Mouse (Mus musculus): ENCODE measurements at regions not wholly inside any gene's neighbourhood (a gene's known extent, or its start where the extent isn't known, plus 50 kb on each side); places are given as distances from the start of the nearest gene placed in this dataset.

GRCm38 (mm10) chr15:5693810-5694209 lies 449.8 kb upstream of the Ptger4 start:
- no peak for ATAC-seq
- Histone ChIP-seq H3K36me3 (ENCODE audit: control insufficient read depth, insufficient read depth) (no peaks in the 10 kb centered on the region), H3K4me1 (replicated peaks; ENCODE audit: control insufficient read depth, insufficient read depth, low read length) (no peaks in the 10 kb centered on the region), H3K4me2 (replicated peaks; ENCODE audit: low read depth) (no peak overlapping the region), H3K9ac (ENCODE audit: low read depth, low read length) (no peak overlapping the region), H3K9me3 (ENCODE audit: control insufficient read depth) (no peaks in the 10 kb centered on the region), H3K4me3 (ENCODE audit: low read depth, low read length) (no peak overlapping the region), H3K27me3 (replicated peaks; ENCODE audit: control insufficient read depth, insufficient read depth, low read length) (no peaks in the 10 kb centered on the region), H3K27ac (ENCODE audit: low read depth, low read length) (no peak overlapping the region)
- 89% methylated on average over 1 of the region's 1 CpGs for WGBS
- no peak for TF ChIP-seq CTCF (IDR thresholded peaks at IDR 0.05; ENCODE audit: low read depth)

GRCm38 (mm10) chr15:5695015-5695414 lies 451.0 kb upstream of the Ptger4 start:
- 73% methylated on average over 3 of the region's 3 CpGs for WGBS
- ATAC-seq = no peak
- Histone ChIP-seq H3K27me3 (replicated peaks; ENCODE audit: control insufficient read depth, insufficient read depth, low read length) (no peaks in the 10 kb centered on the region), H3K9me3 (ENCODE audit: control insufficient read depth) (no peaks in the 10 kb centered on the region), H3K36me3 (ENCODE audit: control insufficient read depth, insufficient read depth) (no peaks in the 10 kb centered on the region), H3K4me3 (ENCODE audit: low read depth, low read length) (no peak overlapping the region), H3K27ac (ENCODE audit: low read depth, low read length) (no peak overlapping the region), H3K4me2 (replicated peaks; ENCODE audit: low read depth) (no peak overlapping the region), H3K9ac (ENCODE audit: low read depth, low read length) (no peak overlapping the region), H3K4me1 (replicated peaks; ENCODE audit: control insufficient read depth, insufficient read depth, low read length) (no peaks in the 10 kb centered on the region)
- no peak for TF ChIP-seq CTCF (IDR thresholded peaks at IDR 0.05; ENCODE audit: low read depth)

- Histone ChIP-seq H3K27me3 (replicated peaks; ENCODE audit: control insufficient read depth, insufficient read depth, low read length) (no peaks in the 10 kb centered on the region), H3K36me3 (ENCODE audit: control insufficient read depth, insufficient read depth) (no peaks in the 10 kb centered on the region), H3K27ac (ENCODE audit: low read depth, low read length) (no peak overlapping the region), H3K9me3 (ENCODE audit: control insufficient read depth) (0 out of 2 replicates have a peak, but pooled peaks cover 2% of the 10 kb centered on the region), H3K9ac (ENCODE audit: low read depth, low read length) (no peak overlapping the region), H3K4me1 (replicated peaks; ENCODE audit: control insufficient read depth, insufficient read depth, low read length) (no peaks in the 10 kb centered on the region), H3K4me2 (replicated peaks; ENCODE audit: low read depth) (no peak overlapping the region), H3K4me3 (ENCODE audit: low read depth, low read length) (no peak overlapping the region)
- WGBS = 80% methylated on average over 5 of the region's 5 CpGs
- no peak for TF ChIP-seq CTCF (IDR thresholded peaks at IDR 0.05; ENCODE audit: low read depth)
- ATAC-seq = no peak
Measured at GRCm38 (mm10) chr15:5708454-5708853, 464.5 kb upstream of the Ptger4 start.

GRCm38 (mm10) chr15:5740658-5741057 lies 496.7 kb upstream of the Ptger4 start:
- Histone ChIP-seq H3K27ac (ENCODE audit: low read depth, low read length) (no peak overlapping the region), H3K27me3 (replicated peaks; ENCODE audit: control insufficient read depth, insufficient read depth, low read length) (no peaks in the 10 kb centered on the region), H3K4me3 (ENCODE audit: low read depth, low read length) (no peak overlapping the region), H3K9ac (ENCODE audit: low read depth, low read length) (no peak overlapping the region), H3K36me3 (ENCODE audit: control insufficient read depth, insufficient read depth) (no peaks in the 10 kb centered on the region), H3K4me1 (replicated peaks; ENCODE audit: control insufficient read depth, insufficient read depth, low read length) (no peaks in the 10 kb centered on the region), H3K9me3 (ENCODE audit: control insufficient read depth) (no peaks in the 10 kb centered on the region), H3K4me2 (replicated peaks; ENCODE audit: low read depth) (no peak overlapping the region)
- ATAC-seq = peak; percentile 63; the same call in 1 of the 2 replicates
- TF ChIP-seq CTCF (IDR thresholded peaks at IDR 0.05; ENCODE audit: low read depth) = no peak
- WGBS = 5% methylated on average over 1 of the region's 1 CpGs

- no peaks in the 10 kb centered on the region for H3K36me3 ChIP-seq (ENCODE audit: control insufficient read depth, insufficient read depth)
- ATAC-seq = no peak
- no peak for TF ChIP-seq CTCF (IDR thresholded peaks at IDR 0.05; ENCODE audit: low read depth)
- no peak overlapping the region for H3K27ac ChIP-seq (ENCODE audit: low read depth, low read length)
- no peaks in the 10 kb centered on the region for H3K9me3 ChIP-seq (ENCODE audit: control insufficient read depth)
- H3K4me3 ChIP-seq (ENCODE audit: low read depth, low read length) = no peak overlapping the region
- no peak overlapping the region for H3K9ac ChIP-seq (ENCODE audit: low read depth, low read length)
- H3K27me3 ChIP-seq (replicated peaks; ENCODE audit: control insufficient read depth, insufficient read depth, low read length) = no peaks in the 10 kb centered on the region
- H3K4me1 ChIP-seq (replicated peaks; ENCODE audit: control insufficient read depth, insufficient read depth, low read length) = no peaks in the 10 kb centered on the region
- 84% methylated on average over 5 of the region's 5 CpGs for WGBS
- no peak overlapping the region for H3K4me2 ChIP-seq (replicated peaks; ENCODE audit: low read depth)
Measured at GRCm38 (mm10) chr15:5743893-5744292, 499.9 kb upstream of the Ptger4 start.

- Histone ChIP-seq H3K4me1 (replicated peaks; ENCODE audit: control insufficient read depth, insufficient read depth, low read length) (no peaks in the 10 kb centered on the region), H3K4me2 (replicated peaks; ENCODE audit: low read depth) (no peak overlapping the region), H3K9ac (ENCODE audit: low read depth, low read length) (no peak overlapping the region), H3K27me3 (replicated peaks; ENCODE audit: control insufficient read depth, insufficient read depth, low read length) (no peaks in the 10 kb centered on the region), H3K36me3 (ENCODE audit: control insufficient read depth, insufficient read depth) (no peaks in the 10 kb centered on the region), H3K27ac (ENCODE audit: low read depth, low read length) (no peak overlapping the region), H3K9me3 (ENCODE audit: control insufficient read depth) (no peaks in the 10 kb centered on the region), H3K4me3 (ENCODE audit: low read depth, low read length) (no peak overlapping the region)
- no peak for TF ChIP-seq CTCF (IDR thresholded peaks at IDR 0.05; ENCODE audit: low read depth)
- no peak for ATAC-seq
- 72% methylated on average over 2 of the region's 2 CpGs for WGBS
Measured at GRCm38 (mm10) chr15:5758690-5759089, 514.7 kb upstream of the Ptger4 start.

- ATAC-seq = no peak
- Histone ChIP-seq H3K27me3 (replicated peaks; ENCODE audit: control insufficient read depth, insufficient read depth, low read length) (no peaks in the 10 kb centered on the region), H3K9ac (ENCODE audit: low read depth, low read length) (no peak overlapping the region), H3K4me2 (replicated peaks; ENCODE audit: low read depth) (no peak overlapping the region), H3K4me3 (ENCODE audit: low read depth, low read length) (no peak overlapping the region), H3K9me3 (ENCODE audit: control insufficient read depth) (no peaks in the 10 kb centered on the region), H3K27ac (ENCODE audit: low read depth, low read length) (no peak overlapping the region), H3K4me1 (replicated peaks; ENCODE audit: control insufficient read depth, insufficient read depth, low read length) (no peaks in the 10 kb centered on the region), H3K36me3 (ENCODE audit: control insufficient read depth, insufficient read depth) (no peaks in the 10 kb centered on the region)
- 81% methylated on average over 4 of the region's 4 CpGs for WGBS
- no peak for TF ChIP-seq CTCF (IDR thresholded peaks at IDR 0.05; ENCODE audit: low read depth)
Measured at GRCm38 (mm10) chr15:5762216-5762615, 518.2 kb upstream of the Ptger4 start.

All from intestine, postnatal 0 days (tissue).